Mouse (Mus musculus): ENCODE data around the gene Gm20532. TPM values are rescaled to one million over a fixed set of nuclear protein-coding genes. Genes with fewer than 3 reads are reported as not detected.

Gm20532 gene
- polyA plus RNA-seq, 1 experiment: not detected

- Histone ChIP-seq H3K4me1 (ENCODE audit: control insufficient read depth, insufficient read depth, low read length) (peaks cover 25% of the 10 kb centered on the region), H3K4me3 (replicated peaks; ENCODE audit: extremely low read depth, low read depth, low read length) (peak overlapping the region; percentile 47)
- 10% methylated on average over 3 of the region's 3 CpGs for WGBS
- peak; percentile 71 for TF ChIP-seq CTCF (IDR thresholded peaks at IDR 0.05; ENCODE audit: insufficient read depth, low read length)
- TF ChIP-seq POLR2A (IDR thresholded peaks at IDR 0.05; ENCODE audit: borderline replicate concordance, extremely low read depth, low read depth, low read length): no peak
- peak; percentile 58 for DNase-seq
These were observed 16.4 kb upstream of the Gm20532 start for GRCm38 (mm10) chr2:26570034-26570433.

GRCm38 (mm10) chr2:26571400-26571799, 15.0 kb upstream of the Gm20532 start:
- Histone ChIP-seq H3K4me3 (replicated peaks; ENCODE audit: extremely low read depth, low read depth, low read length) (peak overlapping the region; percentile 25), H3K4me1 (ENCODE audit: control insufficient read depth, insufficient read depth, low read length) (peaks cover 28% of the 10 kb centered on the region)
- DNase-seq: no peak
- TF ChIP-seq CTCF (IDR thresholded peaks at IDR 0.05; ENCODE audit: insufficient read depth, low read length) (no peak), POLR2A (IDR thresholded peaks at IDR 0.05; ENCODE audit: borderline replicate concordance, extremely low read depth, low read depth, low read length) (no peak; the same call in 1 of the 2 replicates)
- WGBS: 42% methylated on average over 9 of the region's 9 CpGs

DNA sequence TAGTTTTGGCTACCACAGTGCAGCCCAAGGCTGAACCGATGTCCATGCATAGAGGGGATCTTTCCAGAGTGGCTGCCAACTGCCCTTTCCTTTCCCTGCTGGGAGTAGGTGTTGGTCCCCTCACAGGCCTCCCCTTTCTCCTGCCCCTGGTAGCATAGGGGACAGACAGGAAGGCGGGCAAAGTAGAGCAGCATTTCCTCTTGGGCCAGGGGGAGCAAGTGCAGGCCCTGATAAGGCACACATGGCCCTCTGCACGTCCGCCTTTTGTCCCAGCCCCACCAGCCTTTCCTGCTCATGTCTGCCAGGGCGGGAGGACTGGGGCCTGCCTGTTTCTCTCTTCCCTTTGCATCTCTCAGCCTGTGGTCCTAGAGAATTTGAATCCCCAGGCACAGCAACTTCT, 14.6 kb upstream of the Gm20532 start:
- peak; percentile 51 for DNase-seq
- TF ChIP-seq CTCF (IDR thresholded peaks at IDR 0.05; ENCODE audit: insufficient read depth, low read length) (no peak), POLR2A (IDR thresholded peaks at IDR 0.05; ENCODE audit: borderline replicate concordance, extremely low read depth, low read depth, low read length) (peak; percentile 46; the same call in 1 of the 2 replicates)
- Histone ChIP-seq H3K4me3 (replicated peaks; ENCODE audit: extremely low read depth, low read depth, low read length) (peak overlapping the region; percentile 35), H3K4me1 (ENCODE audit: control insufficient read depth, insufficient read depth, low read length) (peaks cover 28% of the 10 kb centered on the region)
- 56% methylated on average over 5 of the region's 5 CpGs for WGBS

- DNase-seq: peak; percentile 30
- TF ChIP-seq POLR2A (IDR thresholded peaks at IDR 0.05; ENCODE audit: borderline replicate concordance, extremely low read depth, low read depth, low read length): peak; percentile 31; the same call in 1 of the 2 replicates
- TF ChIP-seq CTCF (IDR thresholded peaks at IDR 0.05; ENCODE audit: insufficient read depth, low read length): no peak
- H3K4me1 ChIP-seq (ENCODE audit: control insufficient read depth, insufficient read depth, low read length): peaks cover 28% of the 10 kb centered on the region
- WGBS: 16% methylated on average over 12 of the region's 12 CpGs
- no peak overlapping the region for H3K4me3 ChIP-seq (replicated peaks; ENCODE audit: extremely low read depth, low read depth, low read length)
These were observed 13.0 kb upstream of the Gm20532 start for GRCm38 (mm10) chr2:26573396-26573795.

DNA sequence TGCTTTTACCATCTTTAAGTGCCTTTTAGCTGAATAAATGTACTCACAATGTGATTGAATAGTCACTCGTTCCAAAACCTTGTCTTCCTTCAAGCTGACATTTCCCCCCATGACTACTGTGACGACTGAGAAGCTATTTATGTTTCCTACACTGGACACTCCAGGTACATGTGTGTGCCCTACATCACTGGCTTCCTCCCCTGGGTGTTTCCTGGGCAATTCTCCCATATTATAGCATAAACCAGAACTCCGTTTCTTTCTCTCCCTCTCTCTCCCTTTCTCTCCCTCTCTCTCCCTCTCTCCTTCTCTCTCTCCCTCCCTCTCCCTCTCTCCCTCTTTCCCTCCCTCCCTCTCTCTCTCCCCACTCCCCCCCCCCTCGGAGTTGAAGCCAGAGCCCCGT, 12.6 kb upstream of the Gm20532 start:
- DNase-seq: no peak
- WGBS: 6% methylated on average over 5 of the region's 5 CpGs
- TF ChIP-seq POLR2A (IDR thresholded peaks at IDR 0.05; ENCODE audit: borderline replicate concordance, extremely low read depth, low read depth, low read length) (no peak), CTCF (IDR thresholded peaks at IDR 0.05; ENCODE audit: insufficient read depth, low read length) (no peak)
- Histone ChIP-seq H3K4me3 (replicated peaks; ENCODE audit: extremely low read depth, low read depth, low read length) (no peak overlapping the region), H3K4me1 (ENCODE audit: control insufficient read depth, insufficient read depth, low read length) (peaks cover 28% of the 10 kb centered on the region)

GRCm38 (mm10) chr2:26574862-26575261, 11.6 kb upstream of the Gm20532 start:
- H3K4me3 ChIP-seq (replicated peaks; ENCODE audit: extremely low read depth, low read depth, low read length): no peak overlapping the region
- WGBS: 48% methylated on average over 5 of the region's 5 CpGs

GRCm38 (mm10) chr2:26575378-26575777, 11.1 kb upstream of the Gm20532 start:
- no peak overlapping the region for H3K4me3 ChIP-seq (replicated peaks; ENCODE audit: extremely low read depth, low read depth, low read length)
- no peak for DNase-seq
- peaks cover 35% of the 10 kb centered on the region for H3K4me1 ChIP-seq (ENCODE audit: control insufficient read depth, insufficient read depth, low read length)
- WGBS: 67% methylated on average over 1 of the region's 1 CpGs
- TF ChIP-seq CTCF (IDR thresholded peaks at IDR 0.05; ENCODE audit: insufficient read depth, low read length) (no peak), POLR2A (IDR thresholded peaks at IDR 0.05; ENCODE audit: borderline replicate concordance, extremely low read depth, low read depth, low read length) (no peak)

More at GRCm38 (mm10) chr2:26574862-26575261, 11.6 kb upstream of the Gm20532 start:
- H3K4me1 ChIP-seq (ENCODE audit: control insufficient read depth, insufficient read depth, low read length): peaks cover 33% of the 10 kb centered on the region
- no peak for DNase-seq
- TF ChIP-seq POLR2A (IDR thresholded peaks at IDR 0.05; ENCODE audit: borderline replicate concordance, extremely low read depth, low read depth, low read length): no peak
- no peak for TF ChIP-seq CTCF (IDR thresholded peaks at IDR 0.05; ENCODE audit: insufficient read depth, low read length)

DNA sequence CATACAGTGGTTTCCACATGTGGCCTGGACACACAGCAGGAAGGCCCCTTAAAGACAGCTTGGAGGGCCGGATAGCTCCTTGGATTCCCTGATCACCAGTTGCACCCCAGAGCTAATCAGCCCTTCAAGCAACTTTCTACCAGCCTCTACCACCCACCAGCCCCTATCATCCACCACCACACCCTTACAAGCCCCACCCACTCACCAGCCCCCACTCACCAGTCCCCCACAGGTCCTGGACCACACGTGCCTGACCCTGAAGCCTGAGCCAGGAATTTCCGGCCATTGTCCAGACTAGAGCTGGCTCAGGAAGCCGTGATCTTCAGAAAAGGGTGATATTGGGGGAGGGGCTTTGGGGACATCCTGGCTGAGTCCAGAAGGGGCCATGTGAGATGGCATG, 10.6 kb upstream of the Gm20532 start:
- H3K4me1 ChIP-seq (ENCODE audit: control insufficient read depth, insufficient read depth, low read length): peaks cover 37% of the 10 kb centered on the region
- WGBS: 53% methylated on average over 4 of the region's 4 CpGs
- H3K4me3 ChIP-seq (replicated peaks; ENCODE audit: extremely low read depth, low read depth, low read length): peak overlapping the region; percentile 5
- DNase-seq: peak; percentile 52
- TF ChIP-seq POLR2A (IDR thresholded peaks at IDR 0.05; ENCODE audit: borderline replicate concordance, extremely low read depth, low read depth, low read length) (no peak; the same call in 1 of the 2 replicates), CTCF (IDR thresholded peaks at IDR 0.05; ENCODE audit: insufficient read depth, low read length) (no peak)

GRCm38 (mm10) chr2:26576462-26576861, 10.0 kb upstream of the Gm20532 start:
- Histone ChIP-seq H3K4me1 (ENCODE audit: control insufficient read depth, insufficient read depth, low read length) (peaks cover 37% of the 10 kb centered on the region), H3K4me3 (replicated peaks; ENCODE audit: extremely low read depth, low read depth, low read length) (no peak overlapping the region)
- no peak for DNase-seq
- WGBS: 45% methylated on average over 4 of the region's 4 CpGs
- TF ChIP-seq POLR2A (IDR thresholded peaks at IDR 0.05; ENCODE audit: borderline replicate concordance, extremely low read depth, low read depth, low read length) (no peak), CTCF (IDR thresholded peaks at IDR 0.05; ENCODE audit: insufficient read depth, low read length) (no peak)

DNA sequence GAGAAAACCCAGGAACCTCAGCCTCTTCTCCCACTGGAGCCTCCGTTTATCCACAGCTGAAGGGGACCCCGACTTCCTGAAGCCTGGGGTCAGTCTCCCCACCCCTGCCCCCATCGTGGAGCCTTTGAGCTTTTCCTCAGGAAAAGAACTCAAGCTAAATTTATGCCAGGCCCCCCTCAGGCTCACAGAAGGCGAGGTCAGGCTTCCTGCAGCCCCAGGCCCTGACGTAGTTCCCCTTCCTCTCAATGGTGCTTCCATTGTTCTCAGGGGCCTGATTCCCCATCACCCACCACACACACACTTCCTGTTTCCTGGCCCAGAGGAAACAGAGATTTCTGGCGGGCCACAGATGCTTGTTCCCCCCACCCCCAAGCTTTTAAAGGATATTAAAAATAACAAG, 8.1 kb upstream of the Gm20532 start:
- 0 out of 2 replicates have a peak, but pooled peaks have one; percentile 17 for TF ChIP-seq POLR2A (IDR thresholded peaks at IDR 0.05; ENCODE audit: borderline replicate concordance, extremely low read depth, low read depth, low read length)
- no peak for TF ChIP-seq CTCF (IDR thresholded peaks at IDR 0.05; ENCODE audit: insufficient read depth, low read length)
- H3K4me1 ChIP-seq (ENCODE audit: control insufficient read depth, insufficient read depth, low read length): peaks cover 22% of the 10 kb centered on the region
- DNase-seq: peak; percentile 44
- H3K4me3 ChIP-seq (replicated peaks; ENCODE audit: extremely low read depth, low read depth, low read length): peak overlapping the region; percentile 36
- WGBS: 32% methylated on average over 6 of the region's 6 CpGs

All from lung, adult 2 months (tissue).